Mouse (Mus musculus) liver, embryonic 14.5 days (tissue): ENCODE data around the gene Cx3cr1. TPM values are rescaled to one million over a fixed set of nuclear protein-coding genes. Genes with fewer than 3 reads are reported as not detected.

Source experiments
- ATAC-seq: fragments of 200-750 bp; cut with Nextera tagmentation; 2 replicates; pipeline ENCODE4 v1.8.0; 2017; ENCODE audit warnings: moderate number of reproducible peaks, mild to moderate bottlenecking, moderate library complexity; ENCODE audit not compliant: insufficient read depth
- DNase-seq, 3 experiments: peaks; one replicate each; pipeline ENCODE4 v3.0.0-alpha.2; 2012 to 2013; ENCODE audit warnings: low read depth in 3 of 3, low spot score in 3 of 3
- H3K27ac ChIP-seq: fragments of 300-500 bp; sonication (generic); 2 replicates; pipeline ENCODE4 v1.5.1; 2014; ENCODE audit warnings: moderate library complexity, mild to moderate bottlenecking, control low read depth, inconsistent platforms
- H3K27me3 ChIP-seq: fragments of 300-500 bp; sonication (generic); 2 replicates; pipeline ENCODE4 v1.6.1; 2014; ENCODE audit warnings: mild to moderate bottlenecking, low read length, moderate library complexity; ENCODE audit not compliant: control insufficient read depth, insufficient read depth
- H3K36me3 ChIP-seq: fragments of 300-500 bp; sonication (generic); replicated peaks from 2 replicates; pipeline ENCODE4 v1.6.1; 2014; ENCODE audit warnings: low read depth; ENCODE audit not compliant: control insufficient read depth, insufficient read depth
- H3K4me1 ChIP-seq, 2 experiments: fragments of 200-500 bp in 1 of 2; fragments of 300-500 bp in 1 of 2; sonication (generic) in 1 of 2; replicated peaks; 2 replicates each; pipeline ENCODE4 v1.6.1; 2012 to 2014; ENCODE audit warnings: antibody characterized with exemption in 1 of 2, inconsistent platforms in 1 of 2, low read length in 1 of 2; ENCODE audit not compliant: control insufficient read depth in 2 of 2, insufficient read depth in 2 of 2
- H3K4me2 ChIP-seq: fragments of 300-500 bp; sonication (generic); 2 replicates; pipeline ENCODE4 v1.6.1; 2014; ENCODE audit warnings: low read depth, mild to moderate bottlenecking, control low read depth, moderate library complexity
- H3K4me3 ChIP-seq, 2 experiments: fragments of 200-500 bp in 1 of 2; fragments of 300-500 bp in 1 of 2; sonication (generic) in 1 of 2; 2 replicates each; pipeline ENCODE4 v1.5.1; 2012 to 2014; ENCODE audit warnings: low read depth in 2 of 2, low read length in 2 of 2, mild to moderate bottlenecking in 2 of 2, control low read depth in 1 of 2, inconsistent platforms in 1 of 2, moderate library complexity in 1 of 2; ENCODE audit not compliant: insufficient read depth in 1 of 2
- H3K9ac ChIP-seq: fragments of 300-500 bp; sonication (generic); replicated peaks from 2 replicates; pipeline ENCODE4 v1.6.1; 2014; ENCODE audit warnings: mild to moderate bottlenecking, control low read depth, moderate library complexity
- H3K9me3 ChIP-seq: fragments of 300-500 bp; sonication (generic); 2 replicates; pipeline ENCODE4 v1.6.1; 2016; ENCODE audit warnings: low read length, mixed read lengths; ENCODE audit not compliant: control insufficient read depth
- CTCF ChIP-seq: IDR thresholded peaks from 2 replicates; pipeline ENCODE4 v1.5.1; 2016; ENCODE audit warnings: antibody characterized with exemption, low read depth, control low read depth
- EP300 ChIP-seq: IDR thresholded peaks from 2 replicates; pipeline ENCODE4 v1.6.1; 2016; ENCODE audit warnings: antibody characterized with exemption, low read depth
- WGBS: fragments of 180-500 bp; shearing (Covaris S2); extraction: QIAGEN DNeasy Blood & Tissue Kit; methylation state at CpG from one replicate; pipeline ENCODE4 v1.1.7; 2014; ENCODE audit not compliant: insufficient replicate concordance; 5-methylcytosine and 5-hydroxymethylcytosine counted together
- polyA plus RNA-seq, 2 experiments: library from polyadenylated mRNA; depleted of rRNA in 1 of 2; stranded (reverse) in 1 of 2; unstranded in 1 of 2; fragments of >200 nt; fragmentation: Nextera tagmentation in 1 of 2; extraction: Ambion mirVana in 1 of 2; gene quantifications; 2 replicates each; pipeline versions ENCODE4 v1.2.1 to v1.2.3; 2012 to 2014

Gene Cx3cr1
- polyA plus RNA-seq, 2 experiments: 0.69 to 1.4 TPM

DNA sequence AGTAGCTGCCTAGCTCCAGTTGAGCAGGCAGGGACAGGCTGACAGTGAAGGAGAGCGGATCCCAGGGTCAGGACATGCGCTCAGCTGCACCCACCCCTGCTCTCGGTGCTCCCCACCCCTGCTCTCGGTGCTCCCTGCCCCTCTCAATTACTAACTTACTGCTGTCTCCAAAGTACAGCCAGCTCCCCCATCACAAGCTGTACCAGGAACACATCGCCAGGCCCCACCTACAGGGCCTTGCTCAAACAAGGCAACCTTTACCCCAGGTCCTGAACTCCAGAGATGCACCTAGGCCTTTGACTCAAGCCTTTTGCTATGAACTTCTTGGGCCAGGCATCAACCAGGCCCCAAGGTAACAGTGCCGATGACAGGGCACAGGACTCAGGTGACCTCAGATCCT lies 136.0 kb downstream of the Cx3cr1 start:
- H3K9ac ChIP-seq: no peak overlapping the region
- no peak for ATAC-seq
- DNase-seq: no peak
- no peak for TF ChIP-seq EP300
- TF ChIP-seq CTCF: no peak
- H3K9me3 ChIP-seq: no peaks in the 10 kb centered on the region
- peaks cover 4% of the 10 kb centered on the region; the same call in 1 of the 2 replicates for H3K36me3 ChIP-seq
- no peak overlapping the region for H3K4me3 ChIP-seq
- H3K4me2 ChIP-seq: no peak overlapping the region
- no peaks in the 10 kb centered on the region for H3K27me3 ChIP-seq
- H3K27ac ChIP-seq: no peak overlapping the region
- WGBS: 75% methylated on average over 6 of the region's 6 CpGs
- peaks cover 4 to 14% of the 10 kb centered on the region in 2 experiments; a peak in 3 of 4 replicates for H3K4me1 ChIP-seq

DNA sequence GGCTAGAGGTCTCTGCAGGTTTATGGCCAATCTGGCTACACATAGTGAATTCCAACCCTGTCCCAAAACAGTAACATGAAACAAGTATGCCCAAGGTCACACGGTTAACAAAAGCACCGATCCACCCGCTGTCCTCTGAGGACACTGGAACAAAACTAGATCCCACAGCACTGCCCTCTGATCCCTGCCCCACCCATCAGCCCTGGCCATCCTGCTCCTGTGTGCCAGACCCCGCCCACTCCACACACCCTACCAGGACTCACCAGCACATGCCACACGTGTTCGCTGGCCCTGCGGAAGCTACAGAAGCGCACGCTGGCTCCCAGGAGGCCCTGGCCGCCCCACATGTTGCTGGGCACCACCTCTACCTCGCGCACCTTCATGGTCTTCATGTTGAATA lies 137.3 kb downstream of the Cx3cr1 start:
- ATAC-seq (no peak), DNase-seq (no peak)
- TF ChIP-seq CTCF (no peak), EP300 (no peak)
- Histone ChIP-seq H3K4me1 (peaks cover 4 to 10% of the 10 kb centered on the region in 2 experiments; a peak in 3 of 4 replicates), H3K4me3 (no peak overlapping the region), H3K36me3 (peaks cover 16% of the 10 kb centered on the region), H3K9me3 (no peaks in the 10 kb centered on the region), H3K4me2 (no peak overlapping the region), H3K27me3 (no peaks in the 10 kb centered on the region), H3K27ac (no peak overlapping the region), H3K9ac (no peak overlapping the region)
- 80% methylated on average over 12 of the region's 12 CpGs for WGBS

DNA sequence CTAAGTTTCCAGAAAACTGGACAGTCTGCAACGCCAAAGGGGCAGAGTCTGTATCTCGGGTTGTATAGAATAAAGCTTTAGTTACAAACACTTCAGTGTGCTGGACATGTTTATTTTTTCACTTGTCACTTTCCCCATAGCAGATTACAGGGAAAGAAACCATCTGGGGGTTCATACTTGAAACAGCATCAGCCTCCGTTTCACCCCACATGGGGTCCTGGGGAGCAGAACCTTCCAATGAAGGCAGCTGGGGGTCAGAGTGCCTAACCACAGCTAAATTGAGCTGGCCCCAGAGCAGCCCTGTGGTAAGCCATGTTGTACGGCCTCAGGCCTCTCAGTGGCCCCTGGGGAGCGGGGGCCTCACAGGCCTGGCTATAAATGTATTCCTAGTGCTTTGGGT lies 143.2 kb downstream of the Cx3cr1 start:
- H3K9ac ChIP-seq: no peak overlapping the region
- H3K27me3 ChIP-seq: no peaks in the 10 kb centered on the region
- no peak for ATAC-seq
- DNase-seq: no peak
- H3K4me3 ChIP-seq: no peak overlapping the region
- H3K4me2 ChIP-seq: no peak overlapping the region
- no peak overlapping the region for H3K27ac ChIP-seq
- peaks cover 41% of the 10 kb centered on the region for H3K36me3 ChIP-seq
- TF ChIP-seq EP300 (no peak), CTCF (no peak)
- H3K4me1 ChIP-seq: no peaks in the 10 kb centered on the region
- WGBS: 76% methylated on average over 5 of the region's 5 CpGs
- no peaks in the 10 kb centered on the region for H3K9me3 ChIP-seq

- peaks cover 45% of the 10 kb centered on the region for H3K36me3 ChIP-seq
- WGBS: 59% methylated on average over 8 of the region's 8 CpGs
These were observed 143.9 kb downstream of the Cx3cr1 start for GRCm38 (mm10) chr9:119925729-119926128.

GRCm38 (mm10) chr9:119925120-119925657 lies 144.5 kb downstream of the Cx3cr1 start:
- no peaks in the 10 kb centered on the region for H3K9me3 ChIP-seq
- no peak overlapping the region for H3K9ac ChIP-seq
- peaks cover 50% of the 10 kb centered on the region for H3K36me3 ChIP-seq
- WGBS: 47% methylated on average over 16 of the region's 16 CpGs
- no peaks in the 10 kb centered on the region for H3K4me1 ChIP-seq
- TF ChIP-seq EP300: no peak
- TF ChIP-seq CTCF: no peak
- ATAC-seq (peak; percentile 24; the same call in 1 of the 2 replicates), DNase-seq (no peak)
- no peaks in the 10 kb centered on the region for H3K27me3 ChIP-seq
- H3K27ac ChIP-seq: no peak overlapping the region
- H3K4me2 ChIP-seq: no peak overlapping the region
- H3K4me3 ChIP-seq: no peak overlapping the region

More at GRCm38 (mm10) chr9:119925729-119926128, 143.9 kb downstream of the Cx3cr1 start:
- H3K9ac ChIP-seq: no peak overlapping the region
- no peak for ATAC-seq
- no peaks in the 10 kb centered on the region for H3K9me3 ChIP-seq
- no peak overlapping the region for H3K27ac ChIP-seq
- no peak for TF ChIP-seq EP300
- TF ChIP-seq CTCF: no peak
- H3K4me3 ChIP-seq: no peak overlapping the region
- H3K4me1 ChIP-seq: no peaks in the 10 kb centered on the region
- DNase-seq: no peak
- H3K27me3 ChIP-seq: no peaks in the 10 kb centered on the region
- no peak overlapping the region for H3K4me2 ChIP-seq
